Mouse (Mus musculus) hindbrain, embryonic 16.5 days (tissue): Measurements from ENCODE around the gene AI854703. TPM values are rescaled to one million over a fixed set of nuclear protein-coding genes. Genes with fewer than 3 reads are reported as not detected.

Source experiments
- ATAC-seq: fragments of 200-750 bp; cut with Nextera tagmentation; 2 replicates; pipeline ENCODE4 v1.8.0; 2017; ENCODE audit warnings: moderate TSS enrichment, moderate library complexity
- H3K27ac ChIP-seq: fragments of 300-500 bp; sonication (generic); 2 replicates; pipeline ENCODE4 v1.5.1; 2014; ENCODE audit warnings: low read depth, mild to moderate bottlenecking, control low read depth, low read length, moderate library complexity
- H3K27me3 ChIP-seq: fragments of 300-500 bp; sonication (generic); replicated peaks from 2 replicates; pipeline ENCODE4 v1.6.1; 2014; ENCODE audit warnings: low read length; ENCODE audit not compliant: control insufficient read depth, insufficient read depth
- H3K36me3 ChIP-seq: fragments of 300-500 bp; sonication (generic); 2 replicates; pipeline ENCODE4 v1.6.1; 2014; ENCODE audit warnings: mild to moderate bottlenecking, low read length, moderate library complexity, mixed read lengths; ENCODE audit not compliant: control insufficient read depth, insufficient read depth
- H3K4me1 ChIP-seq: fragments of 300-500 bp; sonication (generic); 2 replicates; pipeline ENCODE4 v1.6.1; 2014; ENCODE audit warnings: low read depth, low read length; ENCODE audit not compliant: control insufficient read depth, insufficient read depth
- H3K4me2 ChIP-seq: fragments of 300-500 bp; sonication (generic); 2 replicates; pipeline ENCODE4 v1.6.1; 2014; ENCODE audit warnings: mild to moderate bottlenecking, low read length, control low read depth, moderate library complexity
- H3K4me3 ChIP-seq: fragments of 300-500 bp; sonication (generic); 2 replicates; pipeline ENCODE4 v1.5.1; 2014; ENCODE audit warnings: mild to moderate bottlenecking, low read length, control low read depth, moderate library complexity
- H3K9ac ChIP-seq: fragments of 300-500 bp; sonication (generic); 2 replicates; pipeline ENCODE4 v1.6.1; 2014; ENCODE audit warnings: low read depth, mild to moderate bottlenecking, control low read depth, low read length, moderate library complexity
- H3K9me3 ChIP-seq: fragments of 300-500 bp; sonication (generic); 2 replicates; pipeline ENCODE4 v1.6.1; 2014; ENCODE audit warnings: mild to moderate bottlenecking, low read length, moderate library complexity; ENCODE audit not compliant: control insufficient read depth
- whole genome bisulfite sequencing: fragments of 180-500 bp; shearing (Covaris S2); extraction: QIAGEN DNeasy Blood & Tissue Kit; methylation state at CpG from one replicate; pipeline ENCODE4 v1.1.7; 2014; 5-methylcytosine and 5-hydroxymethylcytosine counted together
- polyA plus RNA-seq: library from polyadenylated mRNA; unstranded; fragments of >200 nt; fragmentation: Nextera tagmentation; extraction: Ambion mirVana; gene quantifications from 2 replicates; pipeline ENCODE4 v1.2.1, GENCODE M21; 2015

The AI854703 gene
- polyA plus RNA-seq: 31.7 and 34.3 TPM in 2 replicates

GRCm38 (mm10) chr6:48626464-48626863 lies at the start of gene AI854703:
AI854703 (plus strand) TSS chr6:48626764.
- H3K27me3 ChIP-seq: peaks cover 6% of the 10 kb centered on the region
- H3K4me1 ChIP-seq: peaks cover 13% of the 10 kb centered on the region
- H3K27ac ChIP-seq: no peak within 1 kb of the TSS
- peak within 1 kb of the TSS; percentile 91 for H3K4me2 ChIP-seq
- WGBS: 32% methylated on average over 8 of the region's 8 CpGs
- H3K36me3 ChIP-seq: no peaks in the 10 kb centered on the region; the same call in 1 of the 2 replicates
- H3K9ac ChIP-seq: peak within 1 kb of the TSS; percentile 80
- H3K4me3 ChIP-seq: peak within 1 kb of the TSS; percentile 66
- ATAC-seq: no peak
- H3K9me3 ChIP-seq: no peaks in the 10 kb centered on the region

DNA sequence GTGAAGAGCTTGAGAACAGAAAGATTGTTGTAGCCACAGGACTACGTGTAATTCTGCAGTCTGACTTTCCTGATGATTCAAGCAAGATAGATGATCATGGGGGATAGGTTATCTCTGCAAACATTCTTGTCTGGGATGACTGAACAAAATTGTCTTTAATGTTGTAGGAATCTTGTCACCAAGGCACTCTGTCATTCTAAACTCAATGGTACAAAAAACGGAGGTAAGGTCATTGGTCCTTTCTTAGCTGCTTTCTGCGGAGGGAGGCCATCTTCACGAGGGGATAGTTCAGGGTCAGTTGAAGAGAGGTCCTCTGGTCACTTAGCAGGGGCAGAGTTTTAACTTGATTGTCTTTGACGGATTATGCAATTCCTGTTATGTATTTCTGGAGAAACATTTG lies 47.8 kb upstream of the AI854703 start:
- Histone ChIP-seq H3K4me1 (no peaks in the 10 kb centered on the region), H3K27ac (no peak overlapping the region), H3K9me3 (no peaks in the 10 kb centered on the region), H3K9ac (no peak overlapping the region), H3K4me2 (no peak overlapping the region), H3K27me3 (no peaks in the 10 kb centered on the region), H3K36me3 (no peaks in the 10 kb centered on the region), H3K4me3 (no peak overlapping the region)
- no peak for ATAC-seq
- WGBS: 68% methylated on average over 5 of the region's 5 CpGs

GRCm38 (mm10) chr6:48579215-48579648 lies 47.3 kb upstream of the AI854703 start:
- Histone ChIP-seq H3K4me3 (no peak overlapping the region), H3K27ac (no peak overlapping the region), H3K9ac (no peak overlapping the region), H3K4me2 (no peak overlapping the region), H3K36me3 (no peaks in the 10 kb centered on the region), H3K27me3 (no peaks in the 10 kb centered on the region), H3K9me3 (no peaks in the 10 kb centered on the region), H3K4me1 (no peaks in the 10 kb centered on the region)
- WGBS: 44% methylated on average over 5 of the region's 5 CpGs
- ATAC-seq: no peak

- no peaks in the 10 kb centered on the region for H3K9me3 ChIP-seq
- H3K27ac ChIP-seq: no peak overlapping the region
- WGBS: 19% methylated on average over 3 of the region's 3 CpGs
Measured at GRCm38 (mm10) chr6:48581257-48581656, 45.3 kb upstream of the AI854703 start.

GRCm38 (mm10) chr6:48582037-48582436 lies 44.5 kb upstream of the AI854703 start:
- Histone ChIP-seq H3K4me1 (no peaks in the 10 kb centered on the region), H3K9ac (no peak overlapping the region), H3K4me2 (no peak overlapping the region), H3K9me3 (no peaks in the 10 kb centered on the region), H3K36me3 (no peaks in the 10 kb centered on the region), H3K4me3 (no peak overlapping the region), H3K27me3 (no peaks in the 10 kb centered on the region), H3K27ac (no peak overlapping the region)
- no peak; the same call in 1 of the 2 replicates for ATAC-seq
- WGBS: 75% methylated on average over 3 of the region's 3 CpGs

More at GRCm38 (mm10) chr6:48581257-48581656, 45.3 kb upstream of the AI854703 start:
- Histone ChIP-seq H3K27me3 (no peaks in the 10 kb centered on the region), H3K4me2 (no peak overlapping the region), H3K4me3 (no peak overlapping the region), H3K9ac (no peak overlapping the region), H3K36me3 (no peaks in the 10 kb centered on the region), H3K4me1 (no peaks in the 10 kb centered on the region)
- ATAC-seq: no peak

GRCm38 (mm10) chr6:48589194-48589750 lies 37.3 kb upstream of the AI854703 start, which contains the start of gene Gm45021:
Gm45021 (plus strand) TSS chr6:48589610.
- Histone ChIP-seq H3K9ac (no peak within 1 kb of the TSS; the same call in 1 of the 2 replicates), H3K4me1 (peaks cover 5% of the 10 kb centered on the region), H3K4me3 (no peak within 1 kb of the TSS), H3K9me3 (no peaks in the 10 kb centered on the region), H3K4me2 (no peak within 1 kb of the TSS), H3K36me3 (no peaks in the 10 kb centered on the region), H3K27ac (no peak within 1 kb of the TSS), H3K27me3 (no peaks in the 10 kb centered on the region)
- WGBS: 55% methylated on average over 6 of the region's 6 CpGs
- no peak for ATAC-seq

- Histone ChIP-seq H3K27me3 (no peaks in the 10 kb centered on the region), H3K4me1 (peaks cover 16% of the 10 kb centered on the region), H3K27ac (no peak overlapping the region), H3K36me3 (peaks cover 6% of the 10 kb centered on the region), H3K9ac (no peak overlapping the region), H3K9me3 (peaks cover 3% of the 10 kb centered on the region), H3K4me3 (no peak overlapping the region), H3K4me2 (no peak overlapping the region)
- 72% methylated on average over 3 of the region's 3 CpGs for WGBS
- no peak for ATAC-seq
Measured at GRCm38 (mm10) chr6:48591221-48591845, 35.2 kb upstream of the AI854703 start.

- Histone ChIP-seq H3K4me2 (no peak overlapping the region), H3K36me3 (peaks cover 11% of the 10 kb centered on the region), H3K27me3 (no peaks in the 10 kb centered on the region), H3K9ac (no peak overlapping the region), H3K27ac (no peak overlapping the region), H3K4me1 (peaks cover 16% of the 10 kb centered on the region), H3K9me3 (peaks cover 8% of the 10 kb centered on the region), H3K4me3 (no peak overlapping the region)
- 91% methylated on average over 6 of the region's 6 CpGs for WGBS
- no peak for ATAC-seq
Measured at GRCm38 (mm10) chr6:48591871-48592270, 34.7 kb upstream of the AI854703 start.

DNA sequence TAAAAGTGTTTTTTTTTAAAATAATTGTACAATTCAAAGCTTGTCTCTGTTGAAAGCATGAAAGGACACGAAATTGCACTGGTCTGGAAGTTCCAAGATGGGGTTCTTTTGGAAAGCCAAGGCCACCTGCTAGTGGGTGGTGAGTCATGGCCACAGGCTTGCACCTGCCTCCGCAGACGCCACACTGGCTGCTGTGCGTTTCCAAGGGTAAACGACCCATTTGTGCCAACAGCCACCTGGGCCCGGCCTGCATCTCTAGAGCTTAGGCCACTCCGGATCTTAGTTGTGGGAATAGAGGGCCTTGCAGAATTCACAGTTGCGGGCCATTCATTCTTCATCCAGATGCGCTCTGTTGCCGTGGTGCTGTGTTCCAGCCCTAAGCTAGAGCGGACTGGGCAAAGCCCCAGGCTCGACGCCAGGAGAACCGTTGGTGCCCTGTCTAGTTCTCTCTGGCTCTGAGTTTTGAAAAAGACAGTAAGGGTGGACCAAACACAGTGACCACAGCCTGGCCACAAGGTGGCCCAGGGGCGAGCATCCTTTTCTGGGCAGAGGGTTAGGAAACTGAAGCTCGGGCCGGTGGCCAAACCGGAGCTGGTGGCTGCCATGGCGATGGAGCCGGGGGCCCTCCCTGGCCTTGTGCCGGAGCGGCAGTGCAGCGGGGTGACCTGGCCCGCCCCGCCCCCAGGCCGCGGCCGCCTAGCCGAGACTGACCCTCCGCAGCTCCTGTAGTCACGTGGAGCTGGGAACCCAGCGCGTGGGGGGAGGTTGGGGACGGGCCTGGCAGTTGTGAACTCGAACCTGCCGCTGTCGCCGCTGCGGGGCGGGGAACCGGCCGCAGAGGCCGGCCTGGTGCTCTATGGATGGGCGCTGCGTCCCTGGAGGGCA lies 33.2 kb upstream of the AI854703 start, which contains the start of the genes Repin1 and Gm44965:
TSS of gene Repin1 (plus strand) at position 726 of the 885 bp plus-strand sequence.
TSS of gene Gm44965 (plus strand) at position 784 of the 885 bp plus-strand sequence.
- peak within 1 kb of the TSS; percentile 56 for H3K4me3 ChIP-seq
- H3K4me1 ChIP-seq: peaks cover 16% of the 10 kb centered on the region
- peaks cover 26% of the 10 kb centered on the region for H3K36me3 ChIP-seq
- ATAC-seq: peak; percentile 94
- H3K9ac ChIP-seq: peak within 1 kb of the TSS; percentile 93
- peak within 1 kb of the TSS; percentile 96 for H3K27ac ChIP-seq
- peak within 1 kb of the TSS; percentile 78 for H3K4me2 ChIP-seq
- H3K27me3 ChIP-seq: no peaks in the 10 kb centered on the region
- H3K9me3 ChIP-seq: peaks cover 18% of the 10 kb centered on the region
- 2% methylated on average over 45 of the region's 45 CpGs for WGBS
